Mouse (Mus musculus) midbrain, embryonic 14.5 days (tissue): ENCODE measurements at regions not wholly inside any gene's neighbourhood (a gene's known extent, or its start where the extent isn't known, plus 50 kb on each side); places are given as distances from the start of the nearest gene placed in this dataset.

Experiments
- ATAC-seq: fragments of 200-750 bp; cut with Nextera tagmentation; 2 replicates; pipeline ENCODE4 v1.8.0; 2017; ENCODE audit warnings: moderate number of reproducible peaks, moderate library complexity; ENCODE audit not compliant: low FRiP score, low TSS enrichment
- DNase-seq: peaks from one replicate; pipeline ENCODE4 v3.0.0-alpha.2; 2015
- H3K27ac ChIP-seq: fragments of 300-500 bp; sonication (generic); replicated peaks from 2 replicates; pipeline ENCODE4 v1.5.1; 2014; ENCODE audit warnings: mild to moderate bottlenecking, low read depth, low read length, moderate library complexity
- H3K27me3 ChIP-seq: fragments of 300-500 bp; sonication (generic); 2 replicates; pipeline ENCODE4 v1.6.1; 2014; ENCODE audit warnings: low read length, control low read depth, mixed read lengths; ENCODE audit not compliant: control insufficient read depth, insufficient read depth
- H3K36me3 ChIP-seq: fragments of 300-500 bp; sonication (generic); 2 replicates; pipeline ENCODE4 v1.6.1; 2014; ENCODE audit warnings: low read length, control low read depth; ENCODE audit not compliant: control insufficient read depth, insufficient read depth
- H3K4me1 ChIP-seq: fragments of 300-500 bp; sonication (generic); 2 replicates; pipeline ENCODE4 v1.6.1; 2014; ENCODE audit warnings: mild to moderate bottlenecking, antibody characterized with exemption, low read length, control low read depth; ENCODE audit not compliant: control insufficient read depth, insufficient read depth
- H3K4me2 ChIP-seq: fragments of 300-500 bp; sonication (generic); 2 replicates; pipeline ENCODE4 v1.6.1; 2014; ENCODE audit warnings: mild to moderate bottlenecking, low read length, moderate library complexity
- H3K4me3 ChIP-seq: fragments of 300-500 bp; sonication (generic); replicated peaks from 2 replicates; pipeline ENCODE4 v1.5.1; 2014; ENCODE audit warnings: low read depth, low read length
- H3K9ac ChIP-seq: fragments of 300-500 bp; sonication (generic); replicated peaks from 2 replicates; pipeline ENCODE4 v1.6.1; 2014; ENCODE audit warnings: mild to moderate bottlenecking, low read length, moderate library complexity
- H3K9me3 ChIP-seq: fragments of 300-500 bp; sonication (generic); 2 replicates; pipeline ENCODE4 v1.6.1; 2016; ENCODE audit warnings: low read length, control low read depth, mixed read lengths; ENCODE audit not compliant: control insufficient read depth
- WGBS: fragments of 180-500 bp; shearing (Covaris S2); extraction: QIAGEN DNeasy Blood & Tissue Kit; methylation state at CpG from one replicate; pipeline ENCODE4 v1.1.7; 2014; 5-methylcytosine and 5-hydroxymethylcytosine counted together

GRCm38 (mm10) chr15:86689694-86690093, 475.4 kb downstream of the Tbc1d22a start:
- no peaks in the 10 kb centered on the region for H3K9me3 ChIP-seq
- H3K36me3 ChIP-seq = no peaks in the 10 kb centered on the region
- 48% methylated on average over 8 of the region's 8 CpGs for WGBS
- ATAC-seq (no peak), DNase-seq (peak; percentile 51)
- H3K4me1 ChIP-seq = no peaks in the 10 kb centered on the region
- no peak overlapping the region for H3K27ac ChIP-seq
- no peaks in the 10 kb centered on the region for H3K27me3 ChIP-seq
- H3K4me3 ChIP-seq = no peak overlapping the region
- no peak overlapping the region for H3K4me2 ChIP-seq
- no peak overlapping the region for H3K9ac ChIP-seq

GRCm38 (mm10) chr15:86696806-86697205, 482.5 kb downstream of the Tbc1d22a start:
- Histone ChIP-seq H3K27me3 (no peaks in the 10 kb centered on the region), H3K4me2 (no peak overlapping the region), H3K36me3 (no peaks in the 10 kb centered on the region), H3K27ac (no peak overlapping the region), H3K9me3 (no peaks in the 10 kb centered on the region), H3K9ac (no peak overlapping the region), H3K4me1 (no peaks in the 10 kb centered on the region), H3K4me3 (no peak overlapping the region)
- ATAC-seq = no peak
- no peak for DNase-seq
- 72% methylated on average over 4 of the region's 4 CpGs for WGBS

- Histone ChIP-seq H3K9me3 (no peaks in the 10 kb centered on the region), H3K9ac (no peak overlapping the region), H3K27ac (no peak overlapping the region), H3K4me2 (no peak overlapping the region), H3K4me3 (no peak overlapping the region), H3K27me3 (no peaks in the 10 kb centered on the region), H3K36me3 (no peaks in the 10 kb centered on the region), H3K4me1 (no peaks in the 10 kb centered on the region)
- DNase-seq (no peak), ATAC-seq (no peak)
- WGBS = 89% methylated on average over 2 of the region's 2 CpGs
Measured at GRCm38 (mm10) chr15:86710429-86710828, 496.2 kb downstream of the Tbc1d22a start.

GRCm38 (mm10) chr15:86718376-86718775, 504.1 kb downstream of the Tbc1d22a start:
- Histone ChIP-seq H3K9ac (no peak overlapping the region), H3K27ac (no peak overlapping the region), H3K4me3 (no peak overlapping the region), H3K36me3 (no peaks in the 10 kb centered on the region), H3K9me3 (no peaks in the 10 kb centered on the region), H3K27me3 (no peaks in the 10 kb centered on the region), H3K4me2 (no peak overlapping the region), H3K4me1 (no peaks in the 10 kb centered on the region)
- ATAC-seq (no peak), DNase-seq (peak; percentile 39)
- WGBS = 35% methylated on average over 9 of the region's 9 CpGs

GRCm38 (mm10) chr15:86719088-86719487, 504.8 kb downstream of the Tbc1d22a start:
- Histone ChIP-seq H3K4me1 (no peaks in the 10 kb centered on the region), H3K36me3 (no peaks in the 10 kb centered on the region), H3K27me3 (no peaks in the 10 kb centered on the region), H3K4me3 (no peak overlapping the region), H3K4me2 (no peak overlapping the region), H3K27ac (no peak overlapping the region), H3K9me3 (no peaks in the 10 kb centered on the region), H3K9ac (no peak overlapping the region)
- ATAC-seq (no peak), DNase-seq (no peak)
- WGBS = 90% methylated on average over 12 of the region's 12 CpGs

GRCm38 (mm10) chr15:86721131-86721530, 506.9 kb downstream of the Tbc1d22a start:
- Histone ChIP-seq H3K4me2 (no peak overlapping the region), H3K4me1 (no peaks in the 10 kb centered on the region), H3K9me3 (no peaks in the 10 kb centered on the region), H3K9ac (no peak overlapping the region), H3K36me3 (no peaks in the 10 kb centered on the region), H3K4me3 (no peak overlapping the region), H3K27me3 (no peaks in the 10 kb centered on the region), H3K27ac (no peak overlapping the region)
- no peak for ATAC-seq
- DNase-seq = no peak
- WGBS = 77% methylated on average over 5 of the region's 5 CpGs

- no peaks in the 10 kb centered on the region for H3K4me1 ChIP-seq
- no peak overlapping the region for H3K9ac ChIP-seq
- H3K9me3 ChIP-seq = no peaks in the 10 kb centered on the region
- ATAC-seq = no peak
- no peak for DNase-seq
- H3K36me3 ChIP-seq = no peaks in the 10 kb centered on the region
- H3K27me3 ChIP-seq = no peaks in the 10 kb centered on the region
- H3K4me3 ChIP-seq = no peak overlapping the region
- H3K27ac ChIP-seq = no peak overlapping the region
- no peak overlapping the region for H3K4me2 ChIP-seq
Measured at GRCm38 (mm10) chr15:86737945-86738344, 523.7 kb downstream of the Tbc1d22a start.

GRCm38 (mm10) chr15:86738356-86738755, 524.1 kb downstream of the Tbc1d22a start:
- Histone ChIP-seq H3K4me3 (no peak overlapping the region), H3K27ac (no peak overlapping the region), H3K4me1 (no peaks in the 10 kb centered on the region), H3K4me2 (no peak overlapping the region), H3K36me3 (no peaks in the 10 kb centered on the region), H3K27me3 (no peaks in the 10 kb centered on the region), H3K9me3 (no peaks in the 10 kb centered on the region), H3K9ac (no peak overlapping the region)
- DNase-seq = peak; percentile 56
- ATAC-seq = no peak
- 52% methylated on average over 5 of the region's 5 CpGs for WGBS

GRCm38 (mm10) chr15:86738776-86739175, 524.5 kb downstream of the Tbc1d22a start:
- no peak overlapping the region for H3K9ac ChIP-seq
- H3K4me3 ChIP-seq = no peak overlapping the region
- H3K27me3 ChIP-seq = no peaks in the 10 kb centered on the region
- H3K4me2 ChIP-seq = no peak overlapping the region
- no peak for DNase-seq
- no peaks in the 10 kb centered on the region for H3K9me3 ChIP-seq
- H3K36me3 ChIP-seq = no peaks in the 10 kb centered on the region
- no peak for ATAC-seq
- no peaks in the 10 kb centered on the region for H3K4me1 ChIP-seq
- 90% methylated on average over 5 of the region's 5 CpGs for WGBS
- no peak overlapping the region for H3K27ac ChIP-seq
